Mouse (Mus musculus) heart, adult 2 months (tissue): ENCODE results near the gene Cldnd1.

ENCODE experiments used
- CTCF ChIP-seq: fragments of 200-600 bp; IDR thresholded peaks from 2 replicates; pipeline ENCODE4 v1.8.1; 2022; ENCODE audit warnings: antibody characterized with exemption, mild to moderate bottlenecking, moderate library complexity
- EP300 ChIP-seq: fragments of 200-500 bp; IDR thresholded peaks from 2 replicates; pipeline ENCODE4 v1.6.1; 2011; ENCODE audit warnings: low read depth, low read length, control low read depth; ENCODE audit not compliant: insufficient read depth
- POLR2A ChIP-seq: fragments of 200-500 bp; IDR thresholded peaks from 2 replicates; pipeline ENCODE4 v1.6.1; 2011; ENCODE audit warnings: mild to moderate bottlenecking, low read depth, low read length, control low read depth; ENCODE audit not compliant: insufficient read depth

DNA sequence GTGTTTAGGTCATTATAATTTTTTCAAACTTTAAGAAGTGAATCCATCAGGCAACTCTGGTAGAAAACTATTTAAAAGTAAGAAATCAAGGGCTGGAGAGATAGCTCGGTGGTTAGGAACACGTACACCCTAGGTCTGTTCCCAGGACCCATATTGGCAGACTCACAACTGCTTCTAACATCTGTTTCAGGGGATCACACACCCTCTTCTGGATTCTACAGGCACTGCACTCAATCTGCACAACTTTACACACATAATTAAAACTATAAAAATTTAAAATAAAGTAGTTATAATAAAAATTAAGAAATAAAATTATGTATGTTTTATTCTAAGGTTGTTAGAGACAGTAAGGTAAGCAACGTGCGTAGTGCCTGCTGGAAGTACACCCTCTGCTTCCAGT is 10.5 kb downstream of the Cldnd1 start:
- TF ChIP-seq CTCF (peak; percentile 52), POLR2A (no peak), EP300 (no peak)
